Mouse (Mus musculus) midbrain, embryonic 16.5 days (tissue): Measurements from ENCODE around the gene Homer3. TPM values are rescaled to one million over a fixed set of nuclear protein-coding genes. Genes with fewer than 3 reads are reported as not detected.

Source experiments
- ATAC-seq: fragments of 200-750 bp; cut with Nextera tagmentation; 2 replicates; pipeline ENCODE4 v1.8.0; 2017; ENCODE audit warnings: moderate TSS enrichment
- H3K27ac ChIP-seq: fragments of 300-500 bp; sonication (generic); 2 replicates; pipeline ENCODE4 v1.5.1; 2014; ENCODE audit warnings: mild to moderate bottlenecking, low read length, mixed read lengths
- H3K27me3 ChIP-seq: fragments of 300-500 bp; sonication (generic); 2 replicates; pipeline ENCODE4 v1.6.1; 2014; ENCODE audit warnings: low read depth, low read length, mixed read lengths; ENCODE audit not compliant: control insufficient read depth, insufficient read depth
- H3K36me3 ChIP-seq: fragments of 300-500 bp; sonication (generic); 2 replicates; pipeline ENCODE4 v1.6.1; 2014; ENCODE audit warnings: mild to moderate bottlenecking, low read length, moderate library complexity, mixed read lengths; ENCODE audit not compliant: control insufficient read depth, insufficient read depth
- H3K4me1 ChIP-seq: fragments of 300-500 bp; sonication (generic); 2 replicates; pipeline ENCODE4 v1.6.1; 2014; ENCODE audit warnings: mild to moderate bottlenecking, low read length, mixed read lengths; ENCODE audit not compliant: control insufficient read depth, insufficient read depth
- H3K4me2 ChIP-seq: fragments of 300-500 bp; sonication (generic); 2 replicates; pipeline ENCODE4 v1.6.1; 2014; ENCODE audit warnings: mild to moderate bottlenecking, low read length, mixed read lengths
- H3K4me3 ChIP-seq: fragments of 300-500 bp; sonication (generic); 2 replicates; pipeline ENCODE4 v1.5.1; 2014; ENCODE audit warnings: low read depth, mild to moderate bottlenecking, low read length, moderate library complexity, mixed read lengths
- H3K9ac ChIP-seq: fragments of 300-500 bp; sonication (generic); 2 replicates; pipeline ENCODE4 v1.6.1; 2014; ENCODE audit warnings: low read depth, low read length, mixed read lengths
- H3K9me3 ChIP-seq: fragments of 300-500 bp; sonication (generic); replicated peaks from 2 replicates; pipeline ENCODE4 v1.6.1; 2014; ENCODE audit warnings: mild to moderate bottlenecking, low read length, mixed read lengths; ENCODE audit not compliant: control insufficient read depth, poor library complexity, severe bottlenecking
- WGBS: fragments of 180-500 bp; shearing (Covaris S2); extraction: QIAGEN DNeasy Blood & Tissue Kit; methylation state at CpG from one replicate; pipeline ENCODE4 v1.1.7; 2014; 5-methylcytosine and 5-hydroxymethylcytosine counted together
- polyA plus RNA-seq: library from polyadenylated mRNA; unstranded; fragments of >200 nt; fragmentation: Nextera tagmentation; extraction: Ambion mirVana; gene quantifications from 2 replicates; pipeline ENCODE4 v1.2.1, GENCODE M21; 2015

Gene Homer3
- polyA plus RNA-seq, 1 experiment from 2014 or later = 26.3 TPM

GRCm38 (mm10) chr8:70340659-70341058 lies 58.0 kb downstream of the Homer3 start:
- Histone ChIP-seq H3K9me3 (no peaks in the 10 kb centered on the region), H3K4me1 (no peaks in the 10 kb centered on the region), H3K27ac (no peak overlapping the region), H3K4me3 (no peak overlapping the region), H3K36me3 (peaks cover 56% of the 10 kb centered on the region), H3K27me3 (no peaks in the 10 kb centered on the region), H3K9ac (no peak overlapping the region), H3K4me2 (no peak overlapping the region)
- no peak for ATAC-seq
- WGBS = 90% methylated on average over 7 of the region's 7 CpGs

- no peak overlapping the region for H3K4me2 ChIP-seq
- H3K9me3 ChIP-seq = no peaks in the 10 kb centered on the region
- no peaks in the 10 kb centered on the region for H3K4me1 ChIP-seq
- no peaks in the 10 kb centered on the region for H3K27me3 ChIP-seq
- 91% methylated on average over 14 of the region's 14 CpGs for WGBS
- H3K4me3 ChIP-seq = no peak overlapping the region
- no peak overlapping the region for H3K9ac ChIP-seq
- H3K27ac ChIP-seq = no peak overlapping the region
- peaks cover 47% of the 10 kb centered on the region for H3K36me3 ChIP-seq
- ATAC-seq = no peak
These were observed 59.4 kb downstream of the Homer3 start for GRCm38 (mm10) chr8:70342007-70342406.

GRCm38 (mm10) chr8:70343076-70343475 lies 60.4 kb downstream of the Homer3 start:
- Histone ChIP-seq H3K9ac (no peak overlapping the region), H3K4me2 (no peak overlapping the region), H3K4me1 (no peaks in the 10 kb centered on the region), H3K4me3 (no peak overlapping the region), H3K27ac (no peak overlapping the region), H3K27me3 (no peaks in the 10 kb centered on the region), H3K36me3 (peaks cover 36% of the 10 kb centered on the region), H3K9me3 (no peaks in the 10 kb centered on the region)
- ATAC-seq = no peak
- 90% methylated on average over 7 of the region's 7 CpGs for WGBS

- WGBS = 62% methylated on average over 6 of the region's 6 CpGs
- ATAC-seq = peak; percentile 66; the same call in 1 of the 2 replicates
- Histone ChIP-seq H3K4me1 (no peaks in the 10 kb centered on the region), H3K4me3 (no peak overlapping the region), H3K27ac (no peak overlapping the region), H3K27me3 (no peaks in the 10 kb centered on the region), H3K9ac (no peak overlapping the region), H3K4me2 (no peak overlapping the region), H3K9me3 (no peaks in the 10 kb centered on the region), H3K36me3 (peaks cover 30% of the 10 kb centered on the region)
These were observed 61.1 kb downstream of the Homer3 start for GRCm38 (mm10) chr8:70343696-70344095.

Other genes with a start within 250 kb of the Homer3 start
- gene Mau2, start 240.1 kb upstream of the Homer3 start, polyA plus RNA-seq = 75.8 and 79.0 TPM in 2 replicates
- 58.4 and 61.9 TPM in 2 replicates for gene Sugp1, start 240.0 kb upstream of the Homer3 start, polyA plus RNA-seq
- gene Tm6sf2, start 209.9 kb upstream of the Homer3 start, polyA plus RNA-seq = 1.3 and 1.4 TPM in 2 replicates
- gene Hapln4, start 199.4 kb upstream of the Homer3 start, polyA plus RNA-seq = 0.89 and 0.93 TPM in 2 replicates
- 169 and 189 TPM in 2 replicates for gene Ncan, start 162.0 kb upstream of the Homer3 start, polyA plus RNA-seq
- 35.0 and 38.2 TPM in 2 replicates for gene Nr2c2ap, start 151.5 kb upstream of the Homer3 start, polyA plus RNA-seq
- gene Rfxank, start 143.7 kb upstream of the Homer3 start, polyA plus RNA-seq = 10.7 and 11.8 TPM in 2 replicates
- 48.7 and 55.5 TPM in 2 replicates for gene Borcs8, start 143.3 kb upstream of the Homer3 start, polyA plus RNA-seq
- 0.51 and 0.73 TPM in 2 replicates for gene Mef2b, start 143.1 kb upstream of the Homer3 start, polyA plus RNA-seq
- 51.0 and 54.5 TPM in 2 replicates for gene Tmem161a, start 110.5 kb upstream of the Homer3 start, polyA plus RNA-seq
- gene Slc25a42, start 70.5 kb upstream of the Homer3 start, polyA plus RNA-seq = 6.8 and 9.2 TPM in 2 replicates
- gene Sugp2, start 48.6 kb upstream of the Homer3 start, polyA plus RNA-seq = 104 TPM in 2 replicates
- 116 and 133 TPM in 2 replicates for gene Armc6, start 48.4 kb upstream of the Homer3 start, polyA plus RNA-seq
- 40.3 and 45.0 TPM in 2 replicates for gene Ddx49, start 19.7 kb downstream of the Homer3 start, polyA plus RNA-seq
- gene Cope, start 19.7 kb downstream of the Homer3 start, polyA plus RNA-seq = 261 and 268 TPM in 2 replicates
- 40.3 and 42.1 TPM in 2 replicates for gene Cers1, start 32.9 kb downstream of the Homer3 start, polyA plus RNA-seq
- 2.5 and 7.0 TPM in 2 replicates for gene Gdf1, start 47.0 kb downstream of the Homer3 start, polyA plus RNA-seq
- 11.3 and 11.6 TPM in 2 replicates for gene Upf1, start 70.5 kb downstream of the Homer3 start, polyA plus RNA-seq
- 0.36 and 0.47 TPM in 2 replicates for gene Comp, start 90.7 kb downstream of the Homer3 start, polyA plus RNA-seq
- gene Crtc1, start 156.8 kb downstream of the Homer3 start, polyA plus RNA-seq = 53.4 and 56.3 TPM in 2 replicates
- gene Klhl26, start 194.1 kb downstream of the Homer3 start, polyA plus RNA-seq = 31.0 and 32.4 TPM in 2 replicates
- gene Tmem59l, start 204.5 kb downstream of the Homer3 start, polyA plus RNA-seq = 121 and 151 TPM in 2 replicates
- 3.6 and 6.3 TPM in 2 replicates for gene Crlf1, start 210.3 kb downstream of the Homer3 start, polyA plus RNA-seq
- gene Rex1bd, start 223.9 kb downstream of the Homer3 start, polyA plus RNA-seq = 163 and 185 TPM in 2 replicates
- gene Uba52, start 228.0 kb downstream of the Homer3 start, polyA plus RNA-seq = 584 and 621 TPM in 2 replicates
- gene Fkbp8, start 244.9 kb downstream of the Homer3 start, polyA plus RNA-seq = 406 and 425 TPM in 2 replicates
- 43.1 and 43.3 TPM in 2 replicates for gene Kxd1, start 245.1 kb downstream of the Homer3 start, polyA plus RNA-seq